Mouse (Mus musculus) brain, embryonic 14.5 days (tissue): ENCODE data around the gene Clns1a.
A peak's percentile ranks its signal among the peaks of the same experiment; 100 is the strongest.

ENCODE experiments used
- CTCF ChIP-seq: fragments of 200-500 bp; IDR thresholded peaks from 2 replicates; pipeline ENCODE4 v1.5.1; 2012; ENCODE audit warnings: inconsistent platforms, mild to moderate bottlenecking, moderate library complexity, borderline replicate concordance; ENCODE audit not compliant: insufficient read depth, insufficient read length; ENCODE audit errors: extremely low read depth
- POLR2A ChIP-seq: fragments of 200-500 bp; IDR thresholded peaks from 2 replicates; pipeline ENCODE4 v1.6.1; 2012; ENCODE audit warnings: mild to moderate bottlenecking, inconsistent platforms, borderline replicate concordance; ENCODE audit not compliant: poor library complexity, insufficient read depth, insufficient read length, severe bottlenecking; ENCODE audit errors: extremely low read depth

- TF ChIP-seq CTCF (no peak), POLR2A (peak; percentile 32; the same call in 1 of the 2 replicates)
These were observed 41.4 kb downstream of the Clns1a start, which contains the start of gene Aqp11 for GRCm38 (mm10) chr7:97737638-97738456.
